Comparison of ENCODE assay signal across 8 mouse cellular contexts in genomic region chr3:144689236-144689635, GRCm38 (mm10). TPM values are rescaled to one million over a fixed set of nuclear protein-coding genes. Genes with fewer than 3 reads are reported as not detected.
A peak's percentile ranks its signal among the peaks of the same experiment; 100 is the strongest.
DNase-seq lines count a peak whose midpoint lies in the region; ATAC-seq and TF ChIP-seq lines count a peak whose summit lies in the region.

No protein-coding gene starts in this region.

- H3K9me3 ChIP-seq in hindbrain, embryonic 11.5 days (ENCODE audit: control insufficient read depth, low read length): no peaks in the 10 kb centered on the region
- H3K9me3 ChIP-seq in liver, embryonic 15.5 days (replicated peaks): no peaks in the 10 kb centered on the region
- H3K9me3 ChIP-seq in neural tube, embryonic 12.5 days: no peaks in the 10 kb centered on the region

- peak; percentile 22 for DNase-seq in kidney, adult 2 months
- no peak for DNase-seq in kidney, adult 8-10 months
- DNase-seq in c-Kit-positive CD71-positive TER-119-negative erythroid progenitor cells, embryonic 14.5 days (ENCODE audit: low read depth): peak; percentile 69
- DNase-seq in hindbrain, embryonic 11.5 days (ENCODE audit: low spot score): peak; percentile 69
- DNase-seq in right cerebral cortex, adult 2 months (ENCODE audit: low spot score in 2 of 2): no peak
- no peak for DNase-seq in layer of hippocampus, adult 2 months (ENCODE audit: low spot score in 2 of 2)

- no peak overlapping the region for H3K27ac ChIP-seq in kidney, adult 2 months (ENCODE audit: insufficient read depth, low read depth, low read length)
- no peak overlapping the region for H3K27ac ChIP-seq in hindbrain, embryonic 11.5 days (ENCODE audit: low read depth, low read length)
- H3K27ac ChIP-seq in liver, embryonic 15.5 days (replicated peaks): peak overlapping the region; percentile 66
- no peak overlapping the region for H3K27ac ChIP-seq in neural tube, embryonic 12.5 days
- no peak overlapping the region for H3K27ac ChIP-seq in layer of hippocampus, adult 2 months

- H3K9ac ChIP-seq in hindbrain, embryonic 11.5 days (ENCODE audit: low read depth, low read length): no peak overlapping the region
- H3K9ac ChIP-seq in liver, embryonic 15.5 days: no peak overlapping the region
- H3K9ac ChIP-seq in neural tube, embryonic 12.5 days: no peak overlapping the region

- peaks cover 7% of the 10 kb centered on the region for H3K36me3 ChIP-seq in kidney, adult 2 months (ENCODE audit: control insufficient read depth, insufficient read depth, low read length)
- H3K36me3 ChIP-seq in hindbrain, embryonic 11.5 days (ENCODE audit: control insufficient read depth, insufficient read depth, low read length): no peaks in the 10 kb centered on the region
- H3K36me3 ChIP-seq in liver, embryonic 15.5 days (replicated peaks): peaks cover 74% of the 10 kb centered on the region
- H3K36me3 ChIP-seq in neural tube, embryonic 12.5 days: peaks cover 17% of the 10 kb centered on the region

- H3K4me1 ChIP-seq in kidney, adult 2 months (ENCODE audit: control insufficient read depth, insufficient read depth, low read length): no peaks in the 10 kb centered on the region
- H3K4me1 ChIP-seq in hindbrain, embryonic 11.5 days (replicated peaks; ENCODE audit: control insufficient read depth, insufficient read depth, low read length): no peaks in the 10 kb centered on the region
- H3K4me1 ChIP-seq in liver, embryonic 15.5 days (replicated peaks): peaks cover 33% of the 10 kb centered on the region
- H3K4me1 ChIP-seq in neural tube, embryonic 12.5 days: 0 out of 2 replicates have a peak, but pooled peaks cover 3% of the 10 kb centered on the region

- TF ChIP-seq POLR2A in kidney, adult 2 months (IDR thresholded peaks at IDR 0.05; ENCODE audit: low read depth, low read length): no peak

- no peak overlapping the region for H3K4me3 ChIP-seq in kidney, adult 2 months (ENCODE audit: insufficient read depth, low read depth, low read length)
- no peak overlapping the region for H3K4me3 ChIP-seq in hindbrain, embryonic 11.5 days (ENCODE audit: low read depth, low read length)
- no peak overlapping the region for H3K4me3 ChIP-seq in liver, embryonic 15.5 days (replicated peaks)
- H3K4me3 ChIP-seq in neural tube, embryonic 12.5 days: no peak overlapping the region
- no peak overlapping the region for H3K4me3 ChIP-seq in layer of hippocampus, adult 2 months

- H3K27me3 ChIP-seq in kidney, adult 2 months (replicated peaks; ENCODE audit: control insufficient read depth, insufficient read depth, low read length): no peaks in the 10 kb centered on the region
- no peaks in the 10 kb centered on the region for H3K27me3 ChIP-seq in hindbrain, embryonic 11.5 days (ENCODE audit: control insufficient read depth, insufficient read depth, low read length)
- no peaks in the 10 kb centered on the region for H3K27me3 ChIP-seq in liver, embryonic 15.5 days
- no peaks in the 10 kb centered on the region for H3K27me3 ChIP-seq in neural tube, embryonic 12.5 days (replicated peaks)

- no peak overlapping the region for H3K4me2 ChIP-seq in hindbrain, embryonic 11.5 days (replicated peaks; ENCODE audit: low read depth, low read length)
- peak overlapping the region; percentile 29 for H3K4me2 ChIP-seq in liver, embryonic 15.5 days
- no peak overlapping the region for H3K4me2 ChIP-seq in neural tube, embryonic 12.5 days (replicated peaks)

- TF ChIP-seq CTCF in kidney, adult 2 months (conservative IDR thresholded peaks at IDR 0.05; ENCODE audit: insufficient read depth, insufficient read length, low read depth, low read length): no peak
- no peak for TF ChIP-seq CTCF in layer of hippocampus, adult 2 months (conservative IDR thresholded peaks at IDR 0.05)

- ATAC-seq in hindbrain, embryonic 11.5 days (ENCODE audit: low FRiP score): peak; percentile 88
- peak; percentile 95 for ATAC-seq in liver, embryonic 15.5 days (ENCODE audit: insufficient read depth)
- peak; percentile 80 for ATAC-seq in neural tube, embryonic 12.5 days (ENCODE audit: low FRiP score, low read depth)

- 43% methylated on average over 11 of the region's 11 CpGs for WGBS in kidney, adult 2 months
- 10% methylated on average over 11 of the region's 11 CpGs for WGBS in hindbrain, embryonic 11.5 days
- 21% methylated on average over 11 of the region's 11 CpGs for WGBS in liver, embryonic 15.5 days (ENCODE audit: insufficient replicate concordance)
- WGBS in neural tube, embryonic 12.5 days: 14% methylated on average over 11 of the region's 11 CpGs

RNA-seq across cellular contexts. Expression of gene Sh3glb1, which starts 30.9 kb away (rescaled TPM):
- polyA plus RNA-seq in kidney, adult 2 months (2012; rRNA removed): 15.9 and 23.8 TPM in 2 replicates
- 108 and 116 TPM in 2 replicates for polyA plus RNA-seq in hindbrain, embryonic 11.5 days (2014; fragmentation: Nextera tagmentation; extraction: Ambion mirVana)
- polyA plus RNA-seq in liver, embryonic 15.5 days (2015; fragmentation: Nextera tagmentation; extraction: Ambion mirVana): 79.7 and 86.7 TPM in 2 replicates
- 124 TPM in 2 replicates for polyA plus RNA-seq in neural tube, embryonic 12.5 days (2016; fragmentation: Nextera tagmentation; extraction: Ambion mirVana)
- total RNA-seq in layer of hippocampus, adult 2 months (2021): 10 to 100 TPM; 51.9 to 52.3 TPM

Comparison
In these comparisons a context has a peak if more than half of its experiments do, and no peak if none do; other contexts are left out.
1. DNase-seq: peak in kidney, adult 2 months (single experiment), c-Kit-positive CD71-positive TER-119-negative erythroid progenitor cells, embryonic 14.5 days (single experiment) and hindbrain, embryonic 11.5 days (single experiment); none in kidney, adult 8-10 months (0 of 2), right cerebral cortex, adult 2 months (0 of 2) and layer of hippocampus, adult 2 months (0 of 2).
2. Peak in every context shown above with its lines, with median percentiles within 50 percentile points of each other: ATAC-seq.